Mouse (Mus musculus) retina, postnatal 7 days (tissue): ENCODE data around the gene Ppm1k.
A peak's percentile ranks its signal among the peaks of the same experiment; 100 is the strongest.
"Not testable (repeated sequence)": the region's sequence is repeated elsewhere in the genome, so short reads cannot be mapped to it uniquely, and the experiment has no call there.

Experiments used
- DNase-seq: peaks from one replicate; pipeline ENCODE4 v3.0.0-alpha.2; 2012; ENCODE audit warnings: low read depth, low spot score

The Ppm1k gene

GRCm38 (mm10) chr6:57532022-57532421 is 3.2 kb downstream of the Ppm1k start:
- peak; percentile 25 for DNase-seq

DNA sequence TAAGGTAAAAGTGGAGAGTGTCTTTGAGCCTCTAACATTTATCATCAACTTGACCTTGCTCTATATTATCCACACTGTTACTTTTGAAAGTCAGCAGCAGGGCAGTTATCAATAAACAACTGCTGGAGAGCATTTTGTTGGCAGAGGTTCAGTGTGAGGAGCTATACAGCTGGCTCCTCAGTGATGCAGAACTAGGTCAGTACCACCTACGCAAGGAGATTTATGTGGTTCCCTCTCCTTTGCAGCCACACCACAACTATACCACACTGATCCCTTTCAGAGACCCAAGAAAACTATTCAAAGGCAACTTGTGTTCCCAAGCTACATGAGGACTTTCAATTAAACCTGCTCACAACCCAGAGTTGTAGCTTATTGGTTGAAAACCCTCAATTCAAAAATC is 3.8 kb downstream of the Ppm1k start:
- DNase-seq, result no peak

GRCm38 (mm10) chr6:57531011-57531410 is 4.3 kb downstream of the Ppm1k start:
- DNase-seq, result no peak

- DNase-seq, result no peak
Observed at GRCm38 (mm10) chr6:57529336-57529845, 5.9 kb downstream of the Ppm1k start.

- DNase-seq, result no peak
Observed at GRCm38 (mm10) chr6:57526933-57527332, 8.3 kb downstream of the Ppm1k start.

DNA sequence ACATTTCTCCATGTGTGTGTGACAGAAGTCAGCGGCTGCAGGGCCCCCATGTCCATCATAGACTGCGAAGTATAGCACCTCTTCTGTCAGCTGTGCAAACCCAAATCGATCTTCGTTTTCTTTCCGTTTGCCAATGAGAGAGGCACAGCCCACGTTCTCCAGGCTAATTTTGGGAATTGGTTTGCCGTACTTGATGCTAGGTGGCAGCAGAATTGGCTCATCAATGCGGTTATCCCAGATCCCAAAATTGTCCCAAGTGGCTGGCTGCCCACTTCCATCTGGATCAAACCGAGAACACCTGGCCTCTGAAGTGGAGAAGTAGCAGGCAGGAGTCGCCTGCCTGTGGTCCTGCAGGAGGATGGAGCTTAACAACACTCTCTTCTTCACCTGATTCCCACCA is 10.5 kb downstream of the Ppm1k start:
- no peak for DNase-seq

DNA sequence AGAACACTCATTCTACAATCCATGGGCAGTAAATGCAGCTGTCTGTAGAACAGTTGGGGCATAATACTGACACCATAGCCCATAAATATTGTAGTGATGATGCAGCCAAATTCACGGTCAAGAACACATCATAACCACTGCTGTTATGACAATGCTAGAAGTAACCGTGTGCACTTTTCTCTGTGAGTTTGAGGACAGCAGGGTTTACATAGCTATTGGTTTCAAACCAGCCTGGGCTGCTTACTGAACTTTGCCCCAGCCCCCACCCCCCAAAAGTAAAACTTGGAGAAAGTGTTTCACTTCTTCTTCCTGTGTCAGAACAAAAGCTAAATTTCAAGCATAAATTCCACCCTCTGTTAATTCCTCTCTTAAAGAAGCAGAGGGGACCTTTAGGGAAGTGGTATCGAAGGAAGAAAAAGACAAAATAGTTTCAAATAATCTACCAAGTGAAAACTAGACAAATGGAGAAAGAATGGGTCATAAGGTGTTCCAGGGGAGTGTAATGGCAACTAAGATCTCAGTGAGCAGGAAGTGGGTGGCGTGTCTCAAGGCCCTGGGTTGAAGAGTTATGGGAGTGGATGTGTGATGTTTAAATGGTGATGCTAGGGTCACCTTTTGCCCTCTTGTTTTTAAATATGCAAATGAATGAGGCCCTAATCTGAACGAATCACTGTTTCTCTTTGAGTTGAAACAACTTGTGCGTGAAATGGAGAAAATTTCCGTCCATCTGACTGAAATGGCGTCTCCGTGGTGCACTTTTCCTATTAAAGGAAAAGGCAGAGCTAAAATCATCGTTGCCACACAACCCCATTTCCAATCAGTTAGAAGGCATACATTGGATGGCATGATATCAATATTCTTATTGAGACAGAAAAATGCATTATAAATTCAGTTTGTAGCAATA is 14.3 kb downstream of the Ppm1k start:
- DNase-seq, result no peak

GRCm38 (mm10) chr6:57514035-57514374 is 21.3 kb downstream of the Ppm1k start:
- DNase-seq, result no peak

DNA sequence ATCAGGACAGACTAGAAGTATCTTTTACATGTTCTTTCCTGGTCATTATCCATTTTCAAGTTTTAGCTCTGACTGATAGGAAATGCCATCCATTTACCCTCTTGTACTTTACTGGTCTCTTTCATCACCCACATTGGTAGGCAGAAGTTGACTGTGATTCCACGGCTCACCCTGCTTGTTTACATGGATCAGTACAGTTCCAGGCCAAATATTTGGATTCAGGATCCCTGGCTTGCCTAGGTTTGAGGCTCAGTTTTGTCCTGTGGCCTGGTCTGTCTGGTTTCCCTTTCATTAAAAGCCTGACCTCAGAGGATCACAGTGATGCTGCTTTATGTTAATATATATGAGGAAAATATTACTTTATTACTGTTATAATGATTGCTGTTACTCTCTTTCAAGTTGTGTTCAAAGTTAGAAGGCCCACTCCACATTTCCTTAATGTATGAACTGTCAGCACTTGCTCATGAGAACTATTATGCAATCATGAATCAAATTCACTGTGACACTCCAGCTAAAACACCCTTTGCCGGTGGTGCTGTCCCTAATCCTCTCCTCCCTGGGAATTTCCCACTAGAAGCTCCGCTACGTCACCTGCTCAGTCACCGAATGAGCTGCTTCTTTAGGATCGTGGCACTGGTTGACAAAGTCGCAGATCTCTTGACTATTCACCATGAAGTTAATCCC is 21.8 kb downstream of the Ppm1k start:
- no peak for DNase-seq

DNA sequence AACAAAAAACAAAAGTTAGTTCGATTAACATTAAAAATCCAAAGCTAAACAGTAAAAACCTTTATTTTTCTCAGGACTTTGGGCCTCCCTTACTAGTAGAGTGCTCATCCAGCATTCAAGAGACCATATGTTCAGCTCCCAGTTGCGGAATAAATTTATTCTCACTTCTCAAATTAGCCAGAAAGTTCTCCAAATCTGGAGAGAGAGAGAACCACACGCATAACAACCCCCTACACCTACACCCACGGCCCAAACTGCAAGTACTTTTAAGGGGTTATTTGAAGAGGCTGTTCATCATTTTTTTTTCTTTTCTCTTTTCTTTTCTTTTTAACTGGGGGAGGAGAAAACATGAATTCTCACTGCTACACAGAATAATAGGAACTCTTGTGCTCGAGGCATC is 23.4 kb downstream of the Ppm1k start:
- no peak for DNase-seq

DNA sequence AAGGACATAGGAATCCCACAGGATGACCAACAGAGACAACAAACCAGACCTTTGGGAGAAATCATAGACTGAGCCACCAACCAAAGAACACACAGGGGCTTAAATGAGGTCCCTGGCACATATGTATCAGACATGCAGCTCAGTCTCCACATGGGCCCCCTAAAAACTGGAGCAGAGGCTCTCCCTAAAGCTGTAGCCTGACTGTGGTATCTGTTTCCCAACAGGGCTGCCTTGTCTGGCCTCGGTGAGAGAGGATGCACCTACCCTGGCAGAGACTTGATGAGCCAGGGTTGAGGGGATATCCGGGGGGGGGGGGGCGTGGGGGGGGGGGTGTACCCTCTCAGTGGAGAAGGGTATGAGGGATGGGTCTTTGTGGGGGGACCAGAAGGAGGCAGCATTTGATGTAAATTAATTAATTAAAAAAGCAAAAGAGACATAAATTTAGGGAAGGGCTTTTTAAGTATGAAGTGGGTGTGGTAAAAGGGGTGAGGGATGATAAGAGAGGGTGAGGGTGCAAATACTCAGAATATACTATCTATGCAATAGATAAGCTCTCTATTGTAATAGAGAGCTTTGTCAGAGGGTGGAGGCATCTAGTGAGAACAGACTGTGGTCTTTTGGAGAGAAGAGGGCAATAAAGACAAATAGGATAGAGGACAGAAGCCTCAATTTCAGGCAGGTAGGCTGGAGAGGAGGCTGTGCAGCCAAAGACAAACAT is 31.4 kb downstream of the Ppm1k start:
- DNase-seq, result no peak

- no peak for DNase-seq
Observed at GRCm38 (mm10) chr6:57499209-57499608, 36.1 kb downstream of the Ppm1k start.

DNA sequence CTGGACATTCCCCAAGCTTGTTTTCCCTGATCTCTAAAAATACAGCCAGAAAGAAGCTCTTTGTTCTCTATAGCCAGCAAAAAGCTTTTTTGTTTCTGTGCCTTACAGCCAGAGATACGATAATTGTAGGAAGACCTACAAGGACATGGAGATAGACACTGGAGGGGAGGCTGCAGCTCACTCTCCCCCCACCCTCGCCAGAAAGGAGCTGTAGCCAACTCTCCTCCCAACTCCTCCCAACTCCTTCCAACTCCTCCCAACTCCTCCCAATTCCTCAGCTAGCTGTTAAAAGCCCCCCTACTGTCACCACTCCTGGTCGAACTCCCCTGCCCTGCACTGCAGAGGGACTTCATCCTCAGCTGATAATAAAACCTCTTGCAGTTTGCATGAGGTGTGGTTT is 67.1 kb downstream of the Ppm1k start:
- not testable (repeated sequence) for DNase-seq
